Mouse (Mus musculus) ovary, postnatal 36 days (tissue): Measurements from ENCODE around the gene Wdfy3.
"Not testable (repeated sequence)": the region's sequence is repeated elsewhere in the genome, so short reads cannot be mapped to it uniquely, and the experiment has no call there.

Experiments used
- DNase-seq: peaks from one replicate; pipeline ENCODE4 v3.0.0; 2022; ENCODE audit warnings: low spot score, mixed read lengths

The Wdfy3 gene

GRCm38 (mm10) chr5:101882191-101882590 is 187.5 kb downstream of the Wdfy3 start:
- no peak for DNase-seq

GRCm38 (mm10) chr5:101879914-101880313 is 189.8 kb downstream of the Wdfy3 start:
- DNase-seq: no peak

- no peak for DNase-seq
Measured at GRCm38 (mm10) chr5:101878403-101878802, 191.3 kb downstream of the Wdfy3 start.

GRCm38 (mm10) chr5:101876185-101876584 is 193.5 kb downstream of the Wdfy3 start:
- no peak for DNase-seq

GRCm38 (mm10) chr5:101866722-101867121 is 203.0 kb downstream of the Wdfy3 start:
- no peak for DNase-seq

- DNase-seq: no peak
Measured at GRCm38 (mm10) chr5:101863946-101864345, 205.8 kb downstream of the Wdfy3 start.

GRCm38 (mm10) chr5:101862651-101863050 is 207.1 kb downstream of the Wdfy3 start:
- no peak for DNase-seq

GRCm38 (mm10) chr5:101861786-101862571 is 207.7 kb downstream of the Wdfy3 start:
- no peak for DNase-seq

GRCm38 (mm10) chr5:101858891-101859436 is 210.8 kb downstream of the Wdfy3 start:
- DNase-seq: no peak

- DNase-seq: no peak
Measured at GRCm38 (mm10) chr5:101855475-101855874, 214.2 kb downstream of the Wdfy3 start.

- no peak for DNase-seq
Measured at GRCm38 (mm10) chr5:101854667-101855066, 215.1 kb downstream of the Wdfy3 start.

GRCm38 (mm10) chr5:101854100-101854499 is 215.6 kb downstream of the Wdfy3 start:
- DNase-seq: no peak

GRCm38 (mm10) chr5:101852116-101852680 is 217.5 kb downstream of the Wdfy3 start:
- no peak for DNase-seq

GRCm38 (mm10) chr5:101851133-101851532 is 218.6 kb downstream of the Wdfy3 start:
- DNase-seq: no peak

- DNase-seq: no peak
Measured at GRCm38 (mm10) chr5:101847762-101848161, 222.0 kb downstream of the Wdfy3 start.

GRCm38 (mm10) chr5:101847323-101847722 is 222.4 kb downstream of the Wdfy3 start:
- DNase-seq: no peak

- no peak for DNase-seq
Measured at GRCm38 (mm10) chr5:101845930-101846329, 223.8 kb downstream of the Wdfy3 start.

- DNase-seq: no peak
Measured at GRCm38 (mm10) chr5:101845011-101845410, 224.7 kb downstream of the Wdfy3 start.

GRCm38 (mm10) chr5:101840476-101840875 is 229.2 kb downstream of the Wdfy3 start:
- no peak for DNase-seq

- not testable (repeated sequence) for DNase-seq
Measured at GRCm38 (mm10) chr5:101837605-101838004, 232.1 kb downstream of the Wdfy3 start.

GRCm38 (mm10) chr5:101836221-101836620 is 233.5 kb downstream of the Wdfy3 start:
- DNase-seq: no peak

GRCm38 (mm10) chr5:101833875-101834274 is 235.8 kb downstream of the Wdfy3 start:
- no peak for DNase-seq

- no peak for DNase-seq
Measured at GRCm38 (mm10) chr5:101832991-101833390, 236.7 kb downstream of the Wdfy3 start.
